9 mouse cellular contexts compared by ENCODE assay signal in genomic region chr3:157215937-157216719, GRCm38 (mm10).
DNase-seq lines count a peak whose midpoint lies in the region; ATAC-seq and TF ChIP-seq lines count a peak whose summit lies in the region.
"Had no signal": no experiment of that assay in that cellular context is flagged by ENCODE, and none has a peak within 500 bp of the region (broad histone marks: within the 10 kb centered on the region; RNA-seq: fewer than 3 reads in every experiment).

No protein-coding gene starts in this region.

- H3K27ac ChIP-seq in heart, adult 2 months: no peak overlapping the region
- H3K27ac ChIP-seq in hindbrain, embryonic 12.5 days: peak overlapping the region; percentile 52
- H3K27ac ChIP-seq in stomach, postnatal 0 days (replicated peaks): no peak overlapping the region

- TF ChIP-seq POLR2A in heart, adult 2 months (IDR thresholded peaks at IDR 0.05; ENCODE audit: insufficient read depth, low read depth, low read length): no peak

- DNase-seq in heart, adult 2 months: no peak
- DNase-seq in heart, adult 9 months (ENCODE audit: low spot score in 2 of 2): no peak
- DNase-seq in lung, postnatal 10 days: peak; percentile 11
- DNase-seq in lung, postnatal 25 days (ENCODE audit: low spot score): no peak
- no peak for DNase-seq in stomach, postnatal 0 days (ENCODE audit: low spot score)
- no peak for DNase-seq in thymus, postnatal 14 days

- H3K79me2 ChIP-seq in heart, adult 2 months (replicated peaks; ENCODE audit: control insufficient read depth, insufficient read depth, low read length): no peaks in the 10 kb centered on the region

- no peak overlapping the region for H3K4me3 ChIP-seq in heart, adult 2 months
- H3K4me3 ChIP-seq in hindbrain, embryonic 12.5 days: no peak overlapping the region
- H3K4me3 ChIP-seq in stomach, postnatal 0 days (ENCODE audit: low read depth, low read length): no peak overlapping the region
- H3K4me3 ChIP-seq: erythroblast, embryonic 14.5 days had no signal

- intact Hi-C loops in heart, adult 2 months (cut with DNase I): no loop called here

- no peak for TF ChIP-seq EP300 in heart, adult 2 months (IDR thresholded peaks at IDR 0.05; ENCODE audit: insufficient read depth, low read depth, low read length)
- no peak for TF ChIP-seq EP300 in stomach, postnatal 0 days (optimal IDR thresholded peaks at IDR 0.05)

- no peaks in the 10 kb centered on the region for H3K27me3 ChIP-seq in heart, adult 2 months (ENCODE audit: control insufficient read depth, insufficient read depth, low read length)
- no peaks in the 10 kb centered on the region for H3K27me3 ChIP-seq in hindbrain, embryonic 12.5 days
- H3K27me3 ChIP-seq in stomach, postnatal 0 days (ENCODE audit: control insufficient read depth, insufficient read depth, low read length): no peaks in the 10 kb centered on the region

- H3K4me2 ChIP-seq in hindbrain, embryonic 12.5 days (replicated peaks): no peak overlapping the region
- H3K4me2 ChIP-seq in stomach, postnatal 0 days (replicated peaks; ENCODE audit: low read depth): no peak overlapping the region

- WGBS in heart, adult 2 months: 72% methylated on average over 5 of the region's 5 CpGs
- WGBS in hindbrain, embryonic 12.5 days: 52% methylated on average over 5 of the region's 5 CpGs
- 62% methylated on average over 5 of the region's 5 CpGs for WGBS in stomach, postnatal 0 days

- H3K36me3 ChIP-seq in heart, adult 2 months (ENCODE audit: control insufficient read depth, insufficient read depth, low read length): no peaks in the 10 kb centered on the region
- H3K36me3 ChIP-seq in hindbrain, embryonic 12.5 days: no peaks in the 10 kb centered on the region
- H3K36me3 ChIP-seq in stomach, postnatal 0 days (ENCODE audit: control insufficient read depth, insufficient read depth, low read length): no peaks in the 10 kb centered on the region

- H3K4me1 ChIP-seq in heart, adult 2 months (ENCODE audit: control insufficient read depth, insufficient read depth, low read length): no peaks in the 10 kb centered on the region
- H3K4me1 ChIP-seq in hindbrain, embryonic 12.5 days: peaks cover 9% of the 10 kb centered on the region
- no peaks in the 10 kb centered on the region for H3K4me1 ChIP-seq in stomach, postnatal 0 days (replicated peaks; ENCODE audit: control insufficient read depth, insufficient read depth)

- peak; percentile 71 for ATAC-seq in hindbrain, embryonic 12.5 days (ENCODE audit: low FRiP score)
- ATAC-seq in stomach, postnatal 0 days (ENCODE audit: low FRiP score, low TSS enrichment): no peak
- no peak for ATAC-seq in inflammation-experienced regulatory T-cells, adult 6 months

- 0 out of 2 replicates have a peak, but pooled peaks have one; percentile 2 for TF ChIP-seq CTCF in heart, adult 2 months (IDR thresholded peaks at IDR 0.05)
- TF ChIP-seq CTCF in stomach, postnatal 0 days (IDR thresholded peaks at IDR 0.05; ENCODE audit: low read depth): peak; percentile 48

- no peak overlapping the region for H3K9ac ChIP-seq in heart, adult 2 months (ENCODE audit: low read depth, low read length)
- no peak overlapping the region for H3K9ac ChIP-seq in hindbrain, embryonic 12.5 days
- no peak overlapping the region for H3K9ac ChIP-seq in stomach, postnatal 0 days (ENCODE audit: low read length)

- H3K9me3 ChIP-seq in hindbrain, embryonic 12.5 days (replicated peaks): no peaks in the 10 kb centered on the region
- no peaks in the 10 kb centered on the region for H3K9me3 ChIP-seq in stomach, postnatal 0 days (ENCODE audit: control insufficient read depth, low read length)
